Mouse (Mus musculus) thymus, postnatal 10 days (tissue): ENCODE measurements at regions not wholly inside any gene's neighbourhood (a gene's known extent, or its start where the extent isn't known, plus 50 kb on each side); places are given as distances from the start of the nearest gene placed in this dataset.

Experiments used
- DNase-seq, 2 experiments: peaks; one replicate each; pipeline ENCODE4 v3.0.0; 2021; ENCODE audit warnings: low spot score in 2 of 2

GRCm38 (mm10) chr14:99612114-99612513, 313.6 kb downstream of the Klf5 start:
- DNase-seq, result no peak

- DNase-seq, result no peak
Measured at GRCm38 (mm10) chr14:99614748-99615147, 316.3 kb downstream of the Klf5 start.

DNA sequence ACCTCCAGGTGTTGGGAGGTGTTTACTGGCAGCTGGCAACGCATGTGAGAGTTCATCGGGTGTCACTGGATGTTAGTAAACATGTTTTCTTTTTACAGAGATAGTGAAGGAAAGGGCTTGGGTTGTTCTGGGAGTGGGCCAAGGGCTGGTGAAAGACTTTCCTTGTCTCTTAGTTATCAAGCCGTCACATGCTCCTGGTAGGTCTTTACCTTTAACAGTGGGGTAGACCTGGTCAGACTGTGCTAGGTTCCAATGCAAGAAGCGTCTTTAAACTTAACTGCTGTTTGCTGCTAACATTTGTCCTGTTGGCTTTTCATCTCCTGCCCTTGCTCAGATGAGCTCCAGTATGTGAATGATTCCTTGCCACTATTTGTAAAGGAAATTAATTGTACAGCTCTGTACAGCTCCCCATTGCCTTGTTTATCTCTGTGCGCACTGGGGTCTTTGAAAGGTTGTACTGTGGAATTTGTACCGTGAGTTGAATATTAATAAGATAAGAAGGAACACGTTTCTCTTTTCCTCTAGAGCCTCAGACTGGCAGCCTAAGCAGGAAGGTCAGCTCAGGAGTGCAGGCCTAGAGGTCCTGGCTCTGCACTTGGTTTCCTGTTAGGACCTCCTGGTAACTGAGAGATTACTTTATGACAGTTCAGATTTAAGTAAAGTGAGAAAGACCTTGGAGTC, 318.3 kb downstream of the Klf5 start:
- DNase-seq, result no peak

GRCm38 (mm10) chr14:99617374-99617773, 318.9 kb downstream of the Klf5 start:
- no peak for DNase-seq

- no peak for DNase-seq
Measured at GRCm38 (mm10) chr14:99621538-99621937, 323.0 kb downstream of the Klf5 start.

- no peak for DNase-seq
Measured at GRCm38 (mm10) chr14:99624380-99625327, 326.2 kb downstream of the Klf5 start.

DNA sequence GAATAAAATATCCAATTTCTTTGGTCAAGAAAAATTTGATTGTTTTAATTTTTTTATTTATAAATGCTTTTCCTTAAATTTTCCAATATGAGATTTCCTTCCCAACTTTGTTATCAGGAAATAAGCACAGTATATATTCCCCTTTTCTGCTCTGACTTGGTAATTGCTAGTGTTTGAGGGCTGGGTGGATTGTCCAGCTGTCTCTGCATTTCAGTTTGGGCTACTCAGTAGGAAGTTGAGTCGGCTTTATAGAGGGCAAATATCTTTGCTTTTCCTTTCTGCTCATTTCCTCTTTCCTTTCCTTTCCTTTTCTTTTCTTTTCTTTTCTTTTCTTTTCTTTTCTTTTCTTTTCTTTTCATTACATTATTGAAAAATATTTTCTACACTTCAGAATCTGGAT, 329.1 kb downstream of the Klf5 start:
- no peak for DNase-seq

GRCm38 (mm10) chr14:99631092-99631491, 332.6 kb downstream of the Klf5 start:
- no peak for DNase-seq

DNA sequence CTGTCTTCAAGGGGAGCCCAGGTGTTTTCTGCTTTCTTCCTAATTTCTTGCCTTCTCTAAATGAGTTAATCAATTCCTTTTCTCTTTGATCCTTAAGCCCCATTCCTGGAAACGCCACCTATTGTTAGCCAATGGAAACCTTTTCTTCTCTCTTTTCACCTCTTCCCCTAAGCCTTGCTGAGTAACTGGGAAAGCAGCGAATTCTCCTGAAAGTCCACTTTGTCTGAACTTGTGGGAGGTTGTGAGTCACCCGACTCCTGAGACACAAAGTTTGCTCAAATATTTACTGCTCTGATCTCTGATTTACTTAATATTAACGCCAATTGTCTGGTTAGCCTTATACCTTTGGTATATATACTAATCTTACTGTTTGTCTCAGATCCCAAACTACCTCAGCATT, 334.0 kb downstream of the Klf5 start:
- DNase-seq, result no peak

DNA sequence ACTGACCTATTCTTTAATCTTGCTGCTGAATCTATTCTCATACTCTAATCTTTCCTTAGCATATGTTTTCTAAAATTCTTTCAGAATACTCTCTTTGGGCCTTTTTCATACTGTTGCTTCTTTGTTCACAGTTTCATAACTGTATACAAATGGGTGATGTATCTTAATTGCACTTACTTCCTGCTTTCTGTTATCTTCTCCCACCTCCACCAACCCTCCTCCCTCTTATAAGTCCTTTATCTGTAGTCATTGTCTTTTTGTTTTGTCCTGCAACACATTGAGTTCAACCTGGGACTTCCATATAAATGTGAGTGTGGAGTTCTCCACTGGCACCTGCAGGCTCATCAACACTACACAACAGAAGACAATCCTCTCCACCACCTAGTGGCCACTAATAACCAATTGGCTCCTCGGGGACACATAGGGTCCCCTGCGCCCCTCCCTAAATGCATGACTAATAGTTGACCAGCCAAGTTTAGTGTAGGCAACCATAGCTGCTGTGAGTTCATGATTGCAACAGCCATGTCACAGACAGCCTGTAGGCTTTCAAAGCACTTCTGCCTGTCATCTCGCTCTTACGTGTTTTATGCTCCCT, 337.2 kb downstream of the Klf5 start:
- no peak for DNase-seq

DNA sequence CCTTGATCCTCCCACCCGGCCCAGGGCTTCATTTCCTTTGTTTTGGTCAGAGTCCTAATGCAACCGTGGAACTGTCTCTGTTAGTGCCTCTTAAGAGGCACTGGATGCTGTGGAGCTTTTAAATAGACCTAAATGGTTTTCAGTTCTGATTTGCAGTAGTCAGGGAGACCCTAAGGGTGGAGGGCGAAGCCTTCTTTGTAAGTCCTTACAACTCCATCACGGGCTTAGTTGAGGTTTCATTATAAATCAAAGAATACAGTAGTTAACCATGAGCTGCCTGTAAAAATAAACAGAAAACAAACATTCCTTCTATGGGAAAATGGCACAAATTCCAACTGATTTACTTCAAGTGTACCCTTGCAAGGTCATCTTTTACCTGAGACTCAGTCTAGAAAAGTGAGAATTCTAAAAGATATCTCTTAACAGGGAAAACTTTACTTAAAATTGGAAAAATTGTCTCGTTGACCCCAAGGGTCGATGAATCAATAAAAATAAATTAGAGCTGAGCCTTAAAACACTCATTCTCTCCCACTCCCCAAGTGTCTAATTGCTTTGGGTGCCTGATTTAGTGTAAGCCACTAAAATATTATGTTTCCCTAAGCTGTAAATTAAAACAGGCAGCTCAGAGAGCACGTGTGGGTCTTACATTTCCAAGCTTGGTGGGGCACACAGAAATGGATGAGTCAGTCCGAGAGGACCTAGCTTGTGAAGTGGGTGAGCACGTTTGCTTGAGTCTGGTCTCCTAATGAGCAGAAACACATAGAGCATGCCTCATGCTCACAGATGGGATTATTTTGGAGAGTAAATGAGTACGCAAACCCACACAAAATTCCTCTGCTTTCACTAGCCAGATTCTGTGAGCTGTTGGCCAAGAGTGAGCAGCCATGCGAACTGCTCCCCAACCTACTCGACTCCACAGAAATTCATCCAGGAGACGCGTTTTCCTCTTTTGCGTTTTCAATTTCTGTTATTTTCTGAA, 343.3 kb downstream of the Klf5 start:
- DNase-seq, result no peak

DNA sequence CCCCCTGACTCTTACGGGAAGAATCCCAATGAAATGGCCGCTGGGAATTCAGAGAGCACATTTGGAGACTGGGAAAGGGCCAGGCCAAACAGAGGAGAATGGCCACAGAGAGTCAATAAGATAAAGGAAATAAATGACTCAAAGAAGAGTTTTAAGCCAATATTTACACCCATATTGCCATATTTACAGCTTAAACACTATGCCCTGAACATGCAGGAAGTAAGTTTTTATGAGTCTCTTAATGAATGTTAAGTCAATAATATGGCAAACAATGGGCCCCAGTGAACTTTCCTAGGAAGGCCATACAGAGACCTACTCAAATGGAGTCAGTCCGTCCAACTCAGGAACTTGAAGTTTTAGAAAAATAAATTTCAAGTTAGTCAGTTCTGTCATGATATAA, 347.8 kb downstream of the Klf5 start:
- no peak for DNase-seq

- no peak for DNase-seq
Measured at GRCm38 (mm10) chr14:99674399-99674798, 375.9 kb downstream of the Klf5 start.

DNA sequence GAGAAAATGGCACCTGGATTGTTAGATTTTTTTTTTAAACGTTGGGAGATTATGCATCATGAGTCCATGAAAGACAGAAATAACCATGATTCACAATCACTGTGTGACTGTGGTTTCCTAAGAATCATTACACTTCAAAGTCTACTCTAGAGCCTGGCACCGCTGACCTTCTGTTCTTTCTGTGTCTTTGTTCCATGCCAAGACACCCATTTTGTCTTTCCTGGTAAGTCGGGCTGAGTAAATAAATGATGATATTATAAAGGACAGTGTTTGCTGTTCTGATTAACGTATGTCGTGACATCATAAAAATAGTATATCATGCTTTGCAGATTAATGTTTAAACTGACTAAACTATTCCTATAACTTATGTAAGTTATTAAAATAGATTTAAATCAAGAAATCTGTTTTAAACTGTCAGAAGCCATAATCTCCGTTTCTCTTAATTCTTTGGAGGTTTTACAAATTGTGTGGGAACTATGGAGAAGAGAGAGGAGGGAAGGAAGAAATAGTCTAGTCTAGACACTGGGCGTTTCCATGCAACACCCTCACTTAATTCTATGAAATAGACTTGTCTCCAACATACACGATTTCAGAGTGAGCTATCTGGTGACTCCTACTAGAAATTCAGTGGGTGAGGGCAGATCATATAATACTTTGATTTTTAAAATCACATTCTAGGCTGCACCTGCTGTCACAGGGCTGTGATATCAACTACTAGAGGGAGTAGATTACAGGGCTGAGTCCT, 388.7 kb downstream of the Klf5 start:
- DNase-seq, result no peak

DNA sequence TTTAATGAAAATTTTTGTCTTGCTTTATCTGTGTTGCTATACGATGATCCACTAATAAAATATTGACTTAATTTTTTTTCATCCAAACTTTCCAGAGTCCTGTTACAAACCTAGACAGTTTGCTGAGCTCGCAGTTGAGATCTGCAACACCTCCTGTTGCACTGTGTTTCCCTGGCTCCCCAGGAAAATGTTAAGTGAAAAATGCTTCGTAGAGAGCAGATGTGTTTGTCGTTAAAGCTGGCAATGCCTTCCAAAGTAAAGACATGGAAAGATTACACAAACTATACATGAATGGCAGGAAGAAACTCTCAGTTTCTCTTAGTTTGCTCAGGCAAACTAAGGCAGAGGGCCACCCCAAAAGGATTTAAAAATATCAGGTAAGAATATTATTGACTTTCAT, 389.9 kb downstream of the Klf5 start:
- no peak for DNase-seq

DNA sequence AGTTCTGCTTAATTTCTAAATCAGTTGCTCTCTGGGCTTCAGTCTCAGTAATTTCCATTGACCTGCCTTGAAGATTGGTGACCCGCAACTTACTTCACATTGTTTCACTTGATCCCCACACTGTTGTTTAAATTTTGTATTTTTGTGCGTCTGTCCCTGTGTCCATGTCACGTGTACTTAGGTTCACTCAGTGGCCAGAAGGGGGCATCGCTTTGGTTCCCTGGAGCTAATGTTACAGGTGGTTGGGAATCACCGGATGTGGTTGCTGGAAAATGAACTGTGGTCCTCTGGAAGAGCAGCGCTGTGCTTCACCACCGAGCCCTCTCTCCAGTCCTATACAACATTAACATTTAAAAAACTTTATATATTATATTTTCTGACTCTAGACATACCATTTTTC, 397.8 kb downstream of the Klf5 start:
- DNase-seq, result no peak

DNA sequence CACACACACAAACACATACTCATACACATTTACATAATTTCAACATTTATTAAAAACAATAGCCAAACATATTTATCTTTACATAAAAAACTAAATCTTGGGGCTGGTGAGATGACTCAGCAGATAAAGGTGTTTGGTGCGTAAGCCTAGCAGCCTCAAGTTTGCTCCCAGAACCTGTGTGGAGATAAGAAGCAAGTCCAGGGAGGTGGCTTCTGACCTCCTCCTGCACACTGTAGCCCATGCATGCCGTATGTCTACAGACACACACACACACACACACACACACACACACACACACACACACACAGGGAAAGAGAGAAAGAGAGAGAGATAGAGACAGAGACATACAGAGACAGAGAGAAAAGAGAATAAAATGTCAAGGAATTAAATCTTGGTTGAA, 401.1 kb downstream of the Klf5 start:
- no peak for DNase-seq

- no peak for DNase-seq
Measured at GRCm38 (mm10) chr14:99706004-99706403, 407.5 kb downstream of the Klf5 start.

GRCm38 (mm10) chr14:99708066-99708465, 409.6 kb downstream of the Klf5 start:
- DNase-seq, result no peak

DNA sequence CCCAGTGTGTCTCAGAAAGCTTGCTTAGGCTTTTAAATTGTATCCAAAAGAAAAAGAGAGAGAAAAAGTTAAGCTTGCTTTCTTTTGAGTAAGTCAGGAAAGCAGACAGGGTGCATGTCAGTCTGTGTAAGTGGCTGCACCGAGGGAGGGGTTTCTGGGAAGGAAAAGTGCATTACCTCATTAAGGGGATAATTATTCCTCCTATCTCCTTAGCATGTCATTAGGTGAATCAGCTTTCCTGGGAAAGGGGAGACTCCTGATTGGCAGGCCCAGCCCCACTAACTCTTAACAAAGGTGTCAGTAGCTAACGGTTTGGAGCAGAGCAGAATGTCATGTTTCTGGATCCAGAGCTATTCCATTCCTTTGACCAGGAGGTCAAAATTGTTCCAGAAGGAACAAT, 411.3 kb downstream of the Klf5 start:
- no peak for DNase-seq

- no peak for DNase-seq
Measured at GRCm38 (mm10) chr14:99710656-99711177, 412.2 kb downstream of the Klf5 start.
